Mouse (Mus musculus) gastrocnemius, adult 2 months (tissue): ENCODE measurements around the gene Foxf2. TPM values are rescaled to one million over a fixed set of nuclear protein-coding genes. Genes with fewer than 3 reads are reported as not detected.

Experiments used
- DNase-seq: peaks from one replicate; pipeline ENCODE4 v3.0.0; 2022
- H3K27ac ChIP-seq: fragments of 200-600 bp; 2 replicates; pipeline ENCODE4 v1.8.1; 2022; ENCODE audit warnings: mild to moderate bottlenecking
- H3K4me3 ChIP-seq: fragments of 200-600 bp; 2 replicates; pipeline ENCODE4 v1.8.1; 2022; ENCODE audit warnings: mild to moderate bottlenecking, moderate library complexity
- CTCF ChIP-seq: fragments of 200-600 bp; IDR thresholded peaks from 2 replicates; pipeline ENCODE4 v1.8.1; 2022; ENCODE audit warnings: antibody characterized with exemption, mild to moderate bottlenecking, moderate library complexity
- intact Hi-C: fragments of 180-260 bp; cut with DNase I; formaldehyde crosslinking; loops from one replicate; pipeline ENCODE4 v1.15.1; 2025
- long read RNA-seq, 2 experiments: library from polyadenylated mRNA; stranded (forward); transcript quantifications; one replicate each; pipeline ENCODE4 v2.0.0; 2021
- total RNA-seq, 2 experiments: library from RNA; stranded (reverse); gene quantifications; 2 replicates each; pipeline ENCODE4 v1.2.3; 2021

Foxf2 gene
- under 1 TPM in 1 of 2 experiments, not detected in 1; 0.10 TPM for total RNA-seq
- long read RNA-seq, experiment 1: 0 reads
- long read RNA-seq, experiment 2: 0 reads

DNA sequence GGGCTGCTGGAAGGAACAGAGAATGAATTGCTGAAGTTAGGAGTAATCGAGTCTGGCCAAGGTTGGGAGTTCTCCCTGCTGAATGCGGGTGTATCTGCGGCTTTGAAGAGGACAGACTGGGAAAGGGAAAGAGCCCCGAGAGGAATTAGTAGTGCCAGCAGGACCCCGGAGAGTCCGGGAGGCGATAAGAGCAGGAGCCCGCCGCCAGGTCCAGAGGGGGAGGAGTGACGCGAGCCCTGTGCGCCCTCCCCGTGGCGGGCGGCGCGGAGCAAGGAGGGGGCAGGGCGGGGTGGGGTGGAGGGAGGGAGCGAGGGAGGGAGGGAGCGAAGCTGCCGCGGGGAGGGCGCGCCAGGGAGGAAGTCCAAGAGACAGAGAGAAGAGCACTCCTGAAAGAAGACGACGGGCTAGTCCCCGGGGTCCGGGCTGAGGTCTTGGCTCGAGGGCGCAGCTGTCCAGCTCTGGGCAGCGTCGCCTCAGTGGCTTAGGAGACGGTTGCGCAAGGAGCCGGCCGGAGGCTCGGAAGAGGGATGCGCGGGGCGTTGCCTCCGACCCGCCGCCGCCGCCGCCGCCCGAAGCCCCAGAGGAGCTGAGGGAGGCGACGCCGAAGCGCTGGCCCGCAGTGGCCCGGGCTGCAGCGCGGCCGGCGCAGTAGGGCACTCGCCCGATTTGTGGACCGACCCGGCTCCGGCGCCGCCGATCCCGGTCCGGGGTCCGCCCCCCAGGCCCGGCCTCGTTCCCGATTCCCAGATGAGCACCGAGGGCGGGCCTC is at the start of gene Foxf2:
Gene Foxf2, plus strand, starts transcription at position 484 of the 769 bp plus-strand sequence.
- peak; percentile 66 for DNase-seq
- Histone ChIP-seq H3K27ac (no peak within 1 kb of the TSS), H3K4me3 (peak within 1 kb of the TSS; percentile 71)
- intact Hi-C loops: no loop called here
- no peak for TF ChIP-seq CTCF

DNA sequence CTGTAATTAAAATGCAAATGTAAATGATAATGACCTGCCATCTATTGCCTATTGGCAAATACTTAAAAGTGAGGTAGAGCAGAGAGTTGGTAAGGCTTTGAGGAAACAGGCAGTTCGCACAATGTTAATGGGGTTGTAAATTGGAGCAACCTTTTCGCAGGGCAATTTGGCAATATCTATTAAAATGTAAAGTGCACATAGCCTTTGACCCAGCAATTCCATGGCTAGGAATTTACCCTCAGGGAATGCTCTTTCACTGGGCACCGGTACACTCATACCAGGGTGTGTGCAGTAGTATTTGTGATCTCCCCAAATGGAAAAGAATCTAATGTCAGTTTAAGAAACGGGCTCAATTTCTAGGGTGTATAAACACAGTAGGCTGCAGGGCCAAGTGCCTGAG is 48.9 kb upstream of the Foxf2 start:
- no peak for DNase-seq
- no peak overlapping the region for H3K27ac ChIP-seq
- H3K4me3 ChIP-seq: no peak overlapping the region
- intact Hi-C loops: no loop called here
- TF ChIP-seq CTCF: no peak

GRCm38 (mm10) chr13:31577576-31577975 is 48.0 kb upstream of the Foxf2 start:
- TF ChIP-seq CTCF: no peak
- intact Hi-C loops: no loop called here
- no peak overlapping the region for H3K4me3 ChIP-seq
- no peak for DNase-seq
- no peak overlapping the region for H3K27ac ChIP-seq

DNA sequence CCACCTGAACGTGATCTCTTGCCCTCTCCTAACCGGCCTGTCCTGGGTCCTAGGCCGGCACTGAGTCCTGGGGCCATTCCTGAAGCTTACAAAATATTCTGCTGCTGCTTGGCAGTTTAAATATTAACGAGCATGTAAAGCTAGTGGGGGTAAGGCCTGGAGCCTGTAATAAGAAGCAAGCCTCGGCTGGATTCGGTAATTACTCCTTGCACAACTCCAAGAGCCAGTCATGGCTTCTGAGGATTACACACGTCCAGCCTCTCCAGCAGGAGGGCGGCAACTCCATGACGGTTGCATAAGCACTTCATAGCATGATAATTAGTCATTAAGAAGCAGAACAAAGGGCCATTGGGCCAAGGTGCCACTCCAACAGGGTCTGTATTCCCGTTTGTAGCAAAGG is 47.2 kb upstream of the Foxf2 start:
- DNase-seq: no peak
- intact Hi-C loops: no loop called here
- TF ChIP-seq CTCF: no peak
- Histone ChIP-seq H3K4me3 (no peak overlapping the region), H3K27ac (no peak overlapping the region)

DNA sequence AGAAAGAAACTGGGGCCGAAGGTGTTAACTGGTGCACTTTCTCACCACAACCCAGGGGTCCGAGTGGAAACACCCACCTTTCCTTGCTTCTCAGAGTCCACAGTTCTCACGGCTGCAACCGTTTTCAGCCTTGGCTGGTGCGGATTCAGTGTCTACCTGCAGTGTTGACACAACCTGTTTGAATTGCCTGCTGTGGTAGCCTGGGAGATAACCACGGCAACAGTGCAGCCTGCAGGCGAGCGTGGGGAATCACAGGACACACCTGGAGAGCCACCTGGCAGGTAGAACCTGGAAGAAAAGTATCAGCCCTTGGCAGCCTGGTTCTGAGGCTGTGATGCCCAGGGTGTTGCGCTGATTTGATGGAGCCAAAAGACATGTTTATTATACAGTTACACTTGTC is 45.8 kb upstream of the Foxf2 start:
- Histone ChIP-seq H3K27ac (no peak overlapping the region), H3K4me3 (no peak overlapping the region)
- TF ChIP-seq CTCF: no peak; the same call in 1 of the 2 replicates
- intact Hi-C loops: no loop called here
- no peak for DNase-seq

DNA sequence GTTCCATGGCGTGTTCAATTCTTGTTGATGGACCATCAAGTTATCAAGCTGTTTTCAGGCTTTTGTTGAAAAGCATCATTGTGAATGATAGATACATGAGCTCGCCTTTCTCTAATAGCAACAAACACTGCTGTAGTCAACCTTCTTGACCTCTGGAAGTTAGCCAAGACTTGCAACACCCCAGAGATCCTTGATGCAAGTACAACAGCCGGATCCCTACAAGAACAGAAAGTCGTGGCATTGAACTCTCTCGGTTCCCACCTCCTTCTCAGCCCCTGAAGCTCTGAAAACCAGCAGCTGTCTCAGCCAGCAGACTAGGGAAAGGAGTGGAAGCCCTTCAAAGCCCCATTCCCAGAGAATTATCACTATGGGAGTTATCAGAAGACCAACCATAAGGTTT is 38.3 kb upstream of the Foxf2 start:
- H3K27ac ChIP-seq: no peak overlapping the region
- DNase-seq: no peak
- H3K4me3 ChIP-seq: no peak overlapping the region
- intact Hi-C loops: no loop called here
- TF ChIP-seq CTCF: no peak

DNA sequence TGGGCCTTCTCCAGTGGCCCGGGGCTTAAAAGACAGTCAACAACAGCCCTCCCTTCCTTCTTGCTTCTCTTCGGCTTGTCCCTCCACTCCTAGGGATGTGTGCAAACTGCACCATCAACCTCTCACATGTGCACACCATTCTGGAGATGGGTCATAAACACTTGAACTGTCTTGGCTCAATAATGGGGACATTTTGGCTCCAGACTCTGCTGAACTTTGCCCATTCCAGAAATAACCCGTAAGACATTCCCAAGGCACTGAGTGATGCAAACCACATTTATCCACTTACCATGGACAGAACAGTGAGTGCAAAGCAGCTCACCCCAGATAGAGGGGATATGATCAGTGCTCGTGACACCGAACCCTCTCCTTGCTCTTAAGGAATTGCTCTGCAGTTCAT is 26.0 kb upstream of the Foxf2 start:
- no peak for DNase-seq
- intact Hi-C loops: no loop called here
- Histone ChIP-seq H3K27ac (no peak overlapping the region), H3K4me3 (no peak overlapping the region)
- no peak for TF ChIP-seq CTCF

DNA sequence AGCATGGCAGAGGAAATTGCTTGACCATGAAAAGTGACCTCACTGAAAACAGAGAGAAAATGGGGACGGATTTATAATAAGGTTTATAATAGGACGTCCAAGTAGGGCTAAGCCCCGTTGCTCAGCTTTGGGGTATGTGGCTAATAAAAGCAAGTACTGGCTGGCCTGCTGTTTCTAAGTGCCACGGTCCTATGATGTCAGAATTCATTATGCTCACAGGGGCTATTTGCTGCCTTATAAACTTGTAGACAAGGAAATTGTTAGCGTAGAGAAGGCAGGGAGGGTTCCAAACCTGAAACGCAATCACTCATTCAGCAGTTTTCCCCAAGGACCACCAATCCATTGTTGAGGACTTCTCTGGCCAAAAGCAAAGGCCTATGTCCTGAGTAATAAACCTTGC is 21.7 kb upstream of the Foxf2 start:
- DNase-seq: no peak

GRCm38 (mm10) chr13:31614724-31615465 is 10.7 kb upstream of the Foxf2 start:
- no peak for TF ChIP-seq CTCF
- no peak overlapping the region for H3K27ac ChIP-seq
- no peak overlapping the region for H3K4me3 ChIP-seq
- no peak for DNase-seq
- intact Hi-C loops: loop anchor here (5.0 to 10.0 kb wide), 4 partner anchors 410 to 728 kb away; no protein-coding TSS in a partner anchor

More for the DNA sequence above, 21.7 kb upstream of the Foxf2 start:
- no peak overlapping the region for H3K4me3 ChIP-seq
- intact Hi-C loops: no loop called here
- TF ChIP-seq CTCF: no peak
- H3K27ac ChIP-seq: no peak overlapping the region

DNA sequence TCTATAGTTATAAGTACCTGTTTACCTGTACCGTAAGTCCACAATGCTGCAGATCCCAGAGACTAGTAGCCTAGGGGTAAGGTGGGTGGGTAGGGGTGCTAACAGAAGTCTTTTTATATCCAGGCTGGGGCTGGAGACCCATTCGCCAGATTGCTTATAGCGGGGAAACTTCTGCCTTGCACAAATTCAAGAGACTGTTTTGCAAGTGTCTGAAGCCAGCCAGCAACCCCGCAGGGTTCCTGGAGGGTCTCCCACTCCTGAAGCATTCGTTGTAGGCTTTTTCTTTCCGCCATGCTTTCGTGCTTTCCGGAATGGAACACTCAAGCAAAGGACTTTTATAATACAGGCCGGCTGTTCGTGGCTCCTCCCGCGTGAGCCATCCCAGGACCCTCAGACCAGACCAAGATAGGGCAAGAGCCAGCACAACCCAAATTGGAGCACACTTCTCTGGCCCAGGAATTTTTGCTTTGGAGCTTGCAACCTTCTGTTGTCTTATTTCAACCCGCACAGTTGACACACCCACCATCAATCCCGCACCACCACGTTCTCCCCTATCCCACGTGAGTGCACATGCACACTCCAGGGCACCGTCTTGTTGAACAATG is 10.0 kb upstream of the Foxf2 start:
- H3K27ac ChIP-seq: no peak overlapping the region
- TF ChIP-seq CTCF: no peak
- no peak for DNase-seq
- no peak overlapping the region for H3K4me3 ChIP-seq
- intact Hi-C loops: loop anchor here (5.0 to 10.0 kb wide), 4 partner anchors 411 to 728 kb away; no protein-coding TSS in a partner anchor

DNA sequence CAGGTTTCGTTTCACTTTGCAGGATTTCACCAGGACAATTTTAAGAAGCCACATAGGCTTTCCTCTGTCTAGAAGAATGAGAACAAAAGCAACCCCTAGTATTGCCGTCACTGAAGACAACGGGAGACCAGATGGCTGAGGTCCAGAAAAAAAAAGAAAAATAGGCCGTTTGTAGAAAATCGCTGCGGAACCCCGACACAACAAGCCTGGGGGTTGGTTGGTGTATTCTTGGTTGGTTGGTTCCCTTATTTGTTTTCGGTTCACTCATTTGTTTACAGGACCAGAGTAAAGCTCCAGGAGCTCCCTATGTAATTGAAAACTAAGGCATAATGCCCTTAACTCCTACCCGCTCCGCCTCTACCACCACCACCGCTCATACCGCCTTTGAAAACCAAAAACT is 7.6 kb upstream of the Foxf2 start:
- intact Hi-C loops: loop anchor here (1.0 to 10.0 kb wide), 5 partner anchors 413 to 731 kb away; no protein-coding TSS in a partner anchor
- no peak for DNase-seq
- peak overlapping the region; percentile 68 for H3K4me3 ChIP-seq
- TF ChIP-seq CTCF: no peak
- no peak overlapping the region for H3K27ac ChIP-seq

- peak; percentile 73 for DNase-seq
- peak; percentile 91 for TF ChIP-seq CTCF
- intact Hi-C loops: loop anchor here (1.0 to 10.0 kb wide), 5 partner anchors 414 to 731 kb away; no protein-coding TSS in a partner anchor
- Histone ChIP-seq H3K4me3 (peak overlapping the region; percentile 68), H3K27ac (no peak overlapping the region)
Measured at GRCm38 (mm10) chr13:31618416-31618815, 7.2 kb upstream of the Foxf2 start.
